Mouse (Mus musculus) forebrain, embryonic 11.5 days (tissue): Measurements from ENCODE around the gene Hist2h4. TPM values are rescaled to one million over a fixed set of nuclear protein-coding genes. Genes with fewer than 3 reads are reported as not detected.
"Not testable (repeated sequence)": the region's sequence is repeated elsewhere in the genome, so short reads cannot be mapped to it uniquely, and the experiment has no call there.

Source experiments
- ATAC-seq: fragments of 200-750 bp; cut with Nextera tagmentation; replicated peaks from 2 replicates; pipeline ENCODE4 v1.8.0; 2017; ENCODE audit warnings: moderate TSS enrichment; ENCODE audit not compliant: low FRiP score
- DNase-seq: peaks from one replicate; pipeline ENCODE4 v3.0.0-alpha.2; 2017; ENCODE audit warnings: low spot score
- H3K27ac ChIP-seq: fragments of 300-500 bp; sonication (generic); 2 replicates; pipeline ENCODE4 v1.5.1; 2014; ENCODE audit warnings: low read depth, low read length
- H3K27me3 ChIP-seq: fragments of 300-500 bp; sonication (generic); 2 replicates; pipeline ENCODE4 v1.6.1; 2014; ENCODE audit warnings: mild to moderate bottlenecking, low read length, mixed read lengths; ENCODE audit not compliant: control insufficient read depth, insufficient read depth
- H3K36me3 ChIP-seq: fragments of 300-500 bp; sonication (generic); 2 replicates; pipeline ENCODE4 v1.6.1; 2014; ENCODE audit warnings: mild to moderate bottlenecking, low read length, moderate library complexity, mixed read lengths; ENCODE audit not compliant: control insufficient read depth, insufficient read depth
- H3K4me1 ChIP-seq: fragments of 300-500 bp; sonication (generic); replicated peaks from 2 replicates; pipeline ENCODE4 v1.6.1; 2014; ENCODE audit warnings: low read length, mixed read lengths; ENCODE audit not compliant: control insufficient read depth, insufficient read depth
- H3K4me2 ChIP-seq: fragments of 300-500 bp; sonication (generic); 2 replicates; pipeline ENCODE4 v1.6.1; 2014; ENCODE audit warnings: low read depth, mild to moderate bottlenecking, low read length, moderate library complexity, mixed read lengths; ENCODE audit not compliant: severe bottlenecking
- H3K4me3 ChIP-seq: fragments of 300-500 bp; sonication (generic); 2 replicates; pipeline ENCODE4 v1.5.1; 2014; ENCODE audit warnings: low read depth, low read length
- H3K9ac ChIP-seq: fragments of 300-500 bp; sonication (generic); 2 replicates; pipeline ENCODE4 v1.6.1; 2014; ENCODE audit warnings: low read length
- H3K9me3 ChIP-seq: fragments of 300-500 bp; sonication (generic); 2 replicates; pipeline ENCODE4 v1.6.1; 2016; ENCODE audit warnings: low read length, mixed read lengths; ENCODE audit not compliant: control insufficient read depth
- WGBS: fragments of 180-500 bp; shearing (Covaris S2); extraction: QIAGEN DNeasy Blood & Tissue Kit; methylation state at CpG from one replicate; pipeline ENCODE4 v1.1.7; 2014; 5-methylcytosine and 5-hydroxymethylcytosine counted together
- polyA plus RNA-seq: library from polyadenylated mRNA; unstranded; fragments of >200 nt; fragmentation: Nextera tagmentation; extraction: Ambion mirVana; gene quantifications from 2 replicates; pipeline ENCODE4 v1.2.1, GENCODE M21; 2014

Gene Hist2h4
- polyA plus RNA-seq, 1 experiment from 2014 or later = 6.8 TPM

DNA sequence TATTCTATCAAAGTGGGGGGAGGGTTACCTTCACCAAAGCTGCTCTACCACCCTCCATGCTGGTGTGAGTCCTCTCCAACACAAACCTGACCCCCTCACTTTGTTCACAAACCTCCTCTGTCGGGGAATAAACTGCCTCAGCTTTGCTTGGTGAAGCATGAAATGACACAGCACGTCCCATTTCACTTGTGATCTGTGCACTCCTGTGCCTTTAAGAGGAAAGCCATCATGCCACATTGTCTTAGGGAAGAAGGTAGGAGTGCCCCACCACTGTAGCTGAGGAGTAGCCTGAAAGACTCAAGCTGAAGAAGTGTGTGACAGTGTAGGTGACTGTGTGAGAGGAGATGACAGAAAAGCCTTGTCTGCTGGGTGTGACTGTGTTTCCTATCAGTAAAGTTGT is 37.7 kb downstream of the Hist2h4 start:
- peaks cover 10% of the 10 kb centered on the region; the same call in 1 of the 2 replicates for H3K4me1 ChIP-seq
- no peak overlapping the region for H3K27ac ChIP-seq

GRCm38 (mm10) chr3:96222774-96223173 is 40.3 kb downstream of the Hist2h4 start:
- Histone ChIP-seq H3K36me3 (no peaks in the 10 kb centered on the region), H3K4me1 (peaks cover 12% of the 10 kb centered on the region; the same call in 1 of the 2 replicates), H3K27ac (no peak overlapping the region), H3K9ac (no peak overlapping the region), H3K9me3 (no peaks in the 10 kb centered on the region), H3K4me3 (no peak overlapping the region), H3K27me3 (no peaks in the 10 kb centered on the region), H3K4me2 (peak overlapping the region; percentile 24)
- ATAC-seq (no peak), DNase-seq (no peak)
- 90% methylated on average over 4 of the region's 4 CpGs for WGBS

More for the DNA sequence above, 37.7 kb downstream of the Hist2h4 start:
- DNase-seq = no peak
- no peak for ATAC-seq
- H3K4me3 ChIP-seq = no peak overlapping the region
- H3K36me3 ChIP-seq = no peaks in the 10 kb centered on the region
- WGBS = 10% methylated on average over 2 of the region's 2 CpGs
- no peak overlapping the region for H3K4me2 ChIP-seq
- H3K9ac ChIP-seq = peak overlapping the region; percentile 35
- H3K9me3 ChIP-seq = no peaks in the 10 kb centered on the region
- H3K27me3 ChIP-seq = no peaks in the 10 kb centered on the region

DNA sequence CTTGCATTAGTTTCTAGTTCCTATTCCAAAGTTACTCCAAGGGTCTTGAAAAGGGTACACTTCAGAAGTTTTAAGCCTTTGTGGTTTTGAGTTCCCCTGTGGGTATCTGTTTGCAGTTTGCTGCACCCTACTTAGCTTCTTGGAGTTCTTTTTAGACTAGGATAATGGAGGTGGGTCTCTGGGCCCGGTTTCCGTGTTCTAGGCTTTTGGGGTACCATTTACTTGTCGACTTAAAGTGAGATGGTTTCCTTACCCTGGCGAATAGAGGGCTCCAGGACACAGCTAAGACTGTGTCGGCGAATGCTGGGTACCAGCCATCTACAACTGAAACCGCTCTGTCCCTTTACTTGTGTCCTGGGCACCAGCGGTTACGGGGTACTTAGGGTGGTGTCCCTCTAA is 41.5 kb downstream of the Hist2h4 start:
- Histone ChIP-seq H3K9me3 (no peaks in the 10 kb centered on the region), H3K4me2 (peak overlapping the region; percentile 68), H3K4me3 (peak overlapping the region; percentile 44), H3K9ac (peak overlapping the region; percentile 84), H3K27me3 (no peaks in the 10 kb centered on the region), H3K4me1 (peaks cover 10% of the 10 kb centered on the region; the same call in 1 of the 2 replicates), H3K27ac (peak overlapping the region; percentile 98), H3K36me3 (no peaks in the 10 kb centered on the region)
- DNase-seq (no peak), ATAC-seq (no peak)
- 22% methylated on average over 9 of the region's 9 CpGs for WGBS

DNA sequence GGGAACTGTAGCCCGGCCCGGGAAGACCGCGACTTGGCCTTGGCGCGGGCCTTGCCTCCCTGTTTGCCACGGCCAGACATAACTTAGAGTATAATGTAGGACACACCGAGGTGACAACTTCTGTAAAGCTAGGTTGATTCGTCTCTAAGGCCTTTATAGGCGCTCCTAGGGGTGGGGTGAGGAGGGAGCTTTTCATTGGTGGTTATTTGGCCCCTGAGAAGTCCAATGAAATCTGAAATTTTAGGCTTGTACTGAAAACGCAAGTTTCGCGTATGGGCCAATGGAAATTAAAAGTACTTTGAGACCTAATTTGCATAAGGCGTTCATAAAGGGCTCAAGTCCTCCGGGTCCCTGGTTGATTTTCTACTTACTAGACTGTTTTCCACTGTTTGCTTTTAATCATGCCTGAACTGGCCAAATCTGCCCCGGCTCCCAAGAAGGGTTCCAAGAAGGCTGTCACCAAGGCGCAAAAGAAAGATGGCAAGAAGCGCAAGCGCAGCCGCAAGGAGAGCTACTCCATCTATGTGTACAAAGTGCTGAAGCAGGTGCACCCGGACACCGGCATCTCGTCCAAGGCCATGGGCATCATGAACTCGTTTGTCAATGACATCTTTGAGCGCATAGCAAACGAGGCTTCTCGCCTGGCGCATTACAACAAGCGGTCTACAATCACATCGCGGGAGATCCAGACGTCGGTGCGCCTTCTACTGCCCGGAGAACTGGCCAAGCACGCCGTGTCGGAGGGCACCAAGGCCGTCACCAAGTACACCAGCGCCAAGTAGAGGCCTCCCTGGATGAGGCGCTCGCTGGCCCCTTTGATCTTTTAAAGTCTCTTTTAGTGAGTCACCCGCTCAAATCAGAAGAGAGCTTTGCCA is 42.1 kb downstream of the Hist2h4 start, which contains the start of the genes Hist2h2ac and Hist2h2be:
Hist2h2ac (minus strand) TSS at position 116 of the 875 bp plus-strand sequence.
Hist2h2be (plus strand) TSS at position 355 of the 875 bp plus-strand sequence.
- WGBS = under 1% methylated on average over 43 of the region's 43 CpGs
- ATAC-seq (peak; percentile 93), DNase-seq (peak; percentile 85)
- Histone ChIP-seq H3K36me3 (no peaks in the 10 kb centered on the region), H3K9ac (peak within 1 kb of the TSS; percentile 84), H3K27me3 (no peaks in the 10 kb centered on the region), H3K9me3 (no peaks in the 10 kb centered on the region), H3K27ac (peak within 1 kb of the TSS; percentile 98), H3K4me3 (peak within 1 kb of the TSS; percentile 44), H3K4me1 (peaks cover 10% of the 10 kb centered on the region; the same call in 1 of the 2 replicates), H3K4me2 (peak within 1 kb of the TSS; percentile 68)

DNA sequence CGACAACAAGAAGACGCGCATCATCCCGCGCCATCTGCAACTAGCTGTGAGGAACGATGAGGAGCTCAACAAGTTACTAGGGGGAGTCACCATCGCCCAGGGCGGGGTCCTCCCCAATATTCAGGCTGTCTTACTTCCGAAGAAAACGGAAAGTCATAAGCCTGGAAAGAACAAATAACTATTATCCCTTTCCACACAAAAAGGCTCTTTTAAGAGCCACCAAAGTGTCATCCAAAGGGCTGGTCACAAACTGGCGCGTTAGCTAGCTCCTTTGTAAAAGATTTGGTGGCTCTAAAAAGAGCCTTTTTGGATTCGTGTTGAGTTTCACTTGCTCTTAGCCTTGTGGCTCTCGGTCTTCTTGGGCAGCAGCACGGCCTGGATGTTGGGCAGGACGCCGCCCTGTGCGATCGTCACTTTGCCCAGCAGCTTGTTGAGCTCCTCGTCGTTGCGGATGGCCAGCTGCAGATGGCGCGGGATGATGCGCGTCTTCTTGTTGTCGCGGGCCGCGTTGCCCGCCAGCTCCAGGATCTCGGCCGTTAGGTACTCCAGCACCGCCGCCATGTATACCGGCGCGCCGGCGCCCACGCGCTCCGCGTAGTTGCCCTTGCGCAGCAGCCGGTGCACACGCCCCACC is 42.9 kb downstream of the Hist2h4 start:
- H3K27me3 ChIP-seq, H3K9me3 ChIP-seq, H3K36me3 ChIP-seq: not testable (repeated sequence)
- Histone ChIP-seq H3K27ac (peak overlapping the region; percentile 98), H3K4me3 (peak overlapping the region; percentile 44), H3K4me2 (peak overlapping the region; percentile 68), H3K9ac (peak overlapping the region; percentile 84), H3K4me1 (peaks cover 10% of the 10 kb centered on the region; the same call in 1 of the 2 replicates)
- WGBS = under 1% methylated on average over 27 of the region's 47 CpGs
- DNase-seq (peak; percentile 76), ATAC-seq (peak; percentile 20)

- under 1% methylated on average over 37 of the region's 37 CpGs for WGBS
- peak within 1 kb of the TSS; percentile 98 for H3K27ac ChIP-seq
- no peaks in the 10 kb centered on the region for H3K9me3 ChIP-seq
- peaks cover 10% of the 10 kb centered on the region; the same call in 1 of the 2 replicates for H3K4me1 ChIP-seq
- H3K27me3 ChIP-seq = no peaks in the 10 kb centered on the region
- ATAC-seq (peak; percentile 85), DNase-seq (peak; percentile 86)
- H3K4me3 ChIP-seq = peak within 1 kb of the TSS; percentile 44
- peak within 1 kb of the TSS; percentile 84 for H3K9ac ChIP-seq
- H3K4me2 ChIP-seq = peak within 1 kb of the TSS; percentile 68
- no peaks in the 10 kb centered on the region for H3K36me3 ChIP-seq
Measured at GRCm38 (mm10) chr3:96219661-96220130, 43.4 kb downstream of the Hist2h4 start, which contains the start of the genes Bola1 and Hist2h2ab. Gene Bola1 (minus strand): TSS chr3:96219709. Gene Hist2h2ab (plus strand): TSS chr3:96219865.

GRCm38 (mm10) chr3:96219191-96219641 is 43.9 kb downstream of the Hist2h4 start:
- peak overlapping the region; percentile 84 for H3K9ac ChIP-seq
- H3K4me2 ChIP-seq = peak overlapping the region; percentile 68
- peak overlapping the region; percentile 98 for H3K27ac ChIP-seq
- under 1% methylated on average over 12 of the region's 12 CpGs for WGBS
- ATAC-seq = peak; percentile 16; the same call in 1 of the 2 replicates
- H3K27me3 ChIP-seq = no peaks in the 10 kb centered on the region
- peaks cover 9% of the 10 kb centered on the region; the same call in 1 of the 2 replicates for H3K4me1 ChIP-seq
- DNase-seq = peak; percentile 60
- peak overlapping the region; percentile 44 for H3K4me3 ChIP-seq
- H3K36me3 ChIP-seq = no peaks in the 10 kb centered on the region
- H3K9me3 ChIP-seq = no peaks in the 10 kb centered on the region
